Mouse (Mus musculus): ENCODE data around the gene Slc1a3.

Gene Slc1a3

DNA sequence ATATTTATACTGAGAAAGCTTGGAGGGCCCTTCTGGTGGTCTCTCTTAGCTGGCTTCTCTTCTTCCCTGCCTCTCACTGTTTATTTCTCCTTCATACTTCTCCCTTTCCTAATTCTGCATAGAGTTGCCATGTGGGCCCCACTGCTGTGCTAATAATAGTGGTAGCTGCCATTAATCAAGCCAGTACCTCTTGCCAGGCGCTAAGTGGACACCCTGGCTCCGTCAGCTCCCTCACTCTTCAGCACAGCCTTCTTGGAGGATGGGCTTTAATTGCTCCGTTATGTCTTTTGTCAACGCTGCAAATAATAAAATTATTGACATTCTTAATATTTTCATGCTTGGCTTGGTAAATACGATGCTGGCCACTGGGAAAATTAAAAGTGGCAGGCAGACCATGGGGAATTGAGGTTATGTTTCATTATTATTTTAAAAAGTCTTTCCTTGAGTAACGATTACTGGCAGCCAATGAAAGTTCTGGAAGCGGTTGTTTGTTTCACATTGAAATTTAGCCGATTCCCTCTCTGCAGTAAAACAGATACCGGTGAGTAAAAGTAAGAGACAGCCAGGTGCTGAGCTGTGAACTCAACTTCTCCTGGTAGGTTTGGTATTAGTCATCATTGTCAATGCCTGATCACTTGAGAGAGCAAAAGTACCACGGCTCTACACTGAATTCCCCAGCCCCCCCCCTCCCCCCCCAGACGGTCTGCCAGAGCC lies 94.9 kb downstream of the Slc1a3 start:
- intact Hi-C loops (cut with DNase I): no loop called here

DNA sequence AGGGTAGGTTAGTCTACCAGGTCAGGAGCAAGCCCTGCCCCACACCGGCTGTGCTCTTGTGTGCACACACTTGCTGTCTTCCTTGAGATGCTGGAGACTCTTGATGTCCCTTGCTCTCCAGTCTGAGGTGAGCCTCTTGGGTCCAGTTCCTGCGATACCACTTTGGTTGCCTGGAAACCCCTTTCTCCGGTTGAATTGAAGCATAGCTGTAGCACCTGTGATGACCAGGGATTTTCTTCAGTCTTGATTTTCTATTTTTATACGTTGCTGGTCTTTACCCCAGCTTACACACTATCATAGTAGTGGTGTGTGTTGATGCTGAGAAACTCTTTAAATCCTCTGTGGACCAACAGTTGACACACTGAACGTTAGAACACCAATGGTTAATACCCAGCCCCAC lies 95.9 kb downstream of the Slc1a3 start:
- intact Hi-C loops (cut with DNase I): no loop called here

DNA sequence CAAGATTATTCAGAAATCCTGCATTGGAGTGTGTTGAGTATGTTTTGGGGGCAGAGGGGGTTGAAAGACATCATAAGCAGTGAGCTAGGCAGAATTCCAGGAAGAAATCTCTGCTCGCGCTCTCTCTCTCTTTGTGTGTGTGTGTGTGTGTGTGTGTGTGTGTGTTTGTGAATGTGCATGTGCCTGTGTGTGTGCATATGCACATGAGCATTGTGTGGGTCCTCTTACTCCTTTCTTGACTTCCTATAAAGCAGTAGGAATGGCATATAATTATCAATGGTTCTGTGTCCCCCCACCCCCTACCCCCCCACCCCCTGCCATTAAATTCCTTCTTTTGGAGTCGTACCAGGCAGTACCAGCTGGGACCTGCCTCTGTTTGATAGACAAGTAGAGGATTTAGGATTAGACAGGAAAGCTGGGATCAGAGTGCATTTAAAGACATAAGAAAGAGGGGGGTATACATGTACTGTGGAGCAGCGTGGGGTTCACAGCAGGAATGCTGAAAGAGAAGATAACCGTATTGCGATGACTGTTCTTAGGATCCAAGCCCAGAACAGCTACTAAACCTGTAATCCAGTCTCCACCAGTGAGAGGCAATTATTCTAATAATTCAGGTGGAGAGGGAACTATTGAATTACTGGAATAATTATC lies 104.9 kb downstream of the Slc1a3 start:
- intact Hi-C loops (cut with DNase I): no loop called here

DNA sequence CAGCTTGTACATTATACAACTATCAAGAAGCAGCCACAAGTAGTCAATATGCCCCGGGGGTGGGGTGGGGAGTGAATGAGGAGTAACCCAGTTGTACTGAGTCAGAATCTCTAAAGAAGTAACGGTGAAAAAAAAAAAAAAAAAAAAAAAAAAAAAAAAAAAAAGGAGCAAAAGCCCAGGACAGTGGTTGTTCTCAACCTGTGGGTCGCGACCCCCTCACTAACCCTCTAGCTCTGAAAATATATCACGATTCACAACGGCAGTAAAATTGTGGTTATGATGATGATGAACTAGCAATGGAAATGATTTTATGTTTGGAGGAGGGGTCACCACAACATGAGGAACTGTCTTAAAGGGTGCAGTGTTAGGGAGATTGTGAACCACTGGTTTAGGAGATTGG lies 108.2 kb downstream of the Slc1a3 start:
- intact Hi-C loops (cut with DNase I): no loop called here

DNA sequence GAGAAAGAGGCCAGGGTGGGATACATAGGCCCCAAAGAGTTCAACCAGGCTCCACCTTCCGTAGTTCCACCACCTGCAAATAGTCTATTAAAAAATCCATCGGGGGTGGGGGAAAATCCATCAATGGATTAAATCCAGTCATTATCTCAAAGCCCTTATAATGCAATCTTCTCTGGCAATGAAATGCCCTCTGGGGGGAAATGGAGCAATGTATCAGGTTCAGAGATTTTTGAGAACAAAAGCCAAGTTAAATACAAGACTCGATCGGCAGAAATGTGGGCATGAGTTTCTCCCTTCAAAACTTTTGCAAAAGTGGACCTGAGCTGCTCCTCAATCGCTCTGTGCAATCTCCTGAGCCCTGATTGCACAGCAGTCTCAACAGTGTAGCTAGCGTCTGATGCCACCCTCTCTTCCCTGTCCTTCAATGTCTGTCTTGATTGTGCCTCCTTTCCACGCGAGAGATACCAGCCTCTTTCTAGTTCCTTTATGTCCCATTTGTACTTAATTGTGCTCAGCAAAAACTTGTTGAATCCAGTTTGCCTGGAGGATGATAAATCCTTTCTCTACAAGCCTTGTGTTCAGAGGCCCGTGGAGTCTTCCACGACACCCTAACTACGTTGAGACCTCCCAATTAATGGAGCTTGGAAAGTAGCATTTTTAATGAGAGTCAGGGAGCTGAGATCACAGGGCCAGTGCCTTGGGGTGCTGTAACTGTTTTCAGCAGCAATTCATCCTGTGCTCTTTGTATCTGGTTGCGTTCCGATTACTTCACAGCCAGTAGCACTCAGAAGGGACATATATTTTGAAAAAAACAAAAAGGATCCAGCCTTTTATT lies 109.0 kb downstream of the Slc1a3 start:
- intact Hi-C loops (cut with DNase I): no loop called here

DNA sequence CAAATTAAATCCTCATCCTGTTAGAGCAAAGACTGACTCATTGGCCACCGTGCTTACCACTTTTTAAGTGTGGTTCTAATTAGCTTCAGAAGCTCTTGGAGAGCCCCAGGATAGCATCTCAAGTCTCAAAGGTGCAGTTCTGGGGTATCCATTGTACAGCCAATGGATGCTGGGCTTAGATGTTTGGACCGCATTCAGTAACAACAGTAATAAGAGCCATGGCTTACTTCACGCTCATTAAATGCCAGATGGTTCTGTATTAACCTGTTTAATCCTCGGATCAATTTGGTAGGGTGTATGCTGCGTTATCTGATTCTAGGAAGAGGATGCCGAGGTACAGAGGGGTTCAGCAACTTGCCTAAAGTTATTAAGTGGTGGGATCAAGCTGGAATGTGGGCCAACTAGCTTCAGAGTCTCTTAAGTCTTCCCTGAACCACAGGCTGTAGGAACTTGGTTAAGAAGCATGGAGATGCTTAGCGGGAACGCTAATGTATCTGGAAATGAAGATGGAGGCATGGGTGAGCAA lies 114.1 kb downstream of the Slc1a3 start:
- intact Hi-C loops (cut with DNase I): no loop called here

DNA sequence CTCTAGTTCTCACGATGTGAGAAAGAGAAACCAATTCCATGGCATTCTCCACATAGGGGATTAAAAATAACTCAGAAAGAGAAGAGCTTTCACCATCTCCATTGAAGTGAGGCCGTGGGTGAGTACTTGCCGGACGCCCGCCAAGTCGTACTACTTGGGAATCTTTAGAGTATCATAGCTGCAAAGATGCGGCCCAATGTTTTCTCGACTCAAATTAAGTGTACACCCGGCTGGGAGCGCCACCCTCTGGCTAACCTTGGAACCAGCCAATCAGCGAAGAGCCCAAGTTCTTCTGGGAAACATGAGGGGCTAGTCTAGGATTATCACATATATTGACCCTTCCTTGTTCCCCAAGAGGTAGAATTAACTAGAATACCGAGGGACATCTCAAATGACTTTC lies 115.3 kb downstream of the Slc1a3 start:
- intact Hi-C loops (cut with DNase I): no loop called here

DNA sequence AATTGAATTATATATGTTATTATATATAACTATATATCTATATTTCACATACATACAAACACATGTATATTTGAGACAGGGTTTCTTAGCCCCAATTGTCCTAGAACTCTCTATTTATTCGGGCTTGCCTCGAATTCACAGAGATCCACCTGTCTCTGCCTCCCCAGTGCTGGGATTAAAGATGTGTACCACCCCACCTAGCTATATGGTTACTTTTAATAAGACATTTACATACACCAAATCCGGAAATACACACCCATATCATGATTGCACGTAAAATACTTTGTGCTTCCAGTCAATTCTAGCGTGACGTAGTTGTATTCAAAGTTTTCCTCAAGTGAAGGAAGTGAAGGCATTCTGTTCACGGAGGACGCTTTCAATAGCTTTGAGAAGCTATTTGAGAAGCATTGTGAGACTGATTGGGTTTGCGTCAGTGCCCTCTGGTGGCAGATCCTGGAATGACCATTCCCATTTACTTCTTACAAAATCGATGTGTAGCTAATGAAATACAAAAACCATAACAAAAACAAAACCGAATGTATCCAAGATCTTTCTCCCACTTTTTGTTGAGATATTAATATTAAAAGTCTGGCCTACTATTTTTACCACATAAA lies 121.0 kb downstream of the Slc1a3 start:
- intact Hi-C loops (cut with DNase I): loop anchor here (5.0 kb wide), 1 partner anchor 137 kb away; no protein-coding TSS in a partner anchor

DNA sequence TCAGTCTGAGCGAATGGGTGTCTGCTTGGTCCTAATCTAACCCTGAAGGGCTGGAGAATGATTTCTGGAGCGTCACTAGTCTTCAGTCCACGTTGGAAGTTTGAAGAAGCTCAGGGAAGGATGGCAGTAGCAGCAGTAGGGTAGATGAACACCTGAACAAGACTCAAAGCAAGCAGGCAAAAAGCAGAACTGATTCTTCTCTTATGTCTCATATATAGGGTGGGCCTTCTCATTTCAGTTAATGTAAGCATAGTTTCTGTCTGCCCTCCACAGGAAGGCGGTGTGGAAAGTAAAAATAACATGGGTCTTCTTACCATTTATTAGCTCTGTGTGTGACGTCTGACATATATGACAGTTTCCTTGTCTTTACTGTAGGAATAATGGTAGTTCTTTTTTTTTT lies 122.5 kb downstream of the Slc1a3 start:
- intact Hi-C loops (cut with DNase I): loop anchor here (5.0 kb wide), 1 partner anchor 136 kb away; no protein-coding TSS in a partner anchor

DNA sequence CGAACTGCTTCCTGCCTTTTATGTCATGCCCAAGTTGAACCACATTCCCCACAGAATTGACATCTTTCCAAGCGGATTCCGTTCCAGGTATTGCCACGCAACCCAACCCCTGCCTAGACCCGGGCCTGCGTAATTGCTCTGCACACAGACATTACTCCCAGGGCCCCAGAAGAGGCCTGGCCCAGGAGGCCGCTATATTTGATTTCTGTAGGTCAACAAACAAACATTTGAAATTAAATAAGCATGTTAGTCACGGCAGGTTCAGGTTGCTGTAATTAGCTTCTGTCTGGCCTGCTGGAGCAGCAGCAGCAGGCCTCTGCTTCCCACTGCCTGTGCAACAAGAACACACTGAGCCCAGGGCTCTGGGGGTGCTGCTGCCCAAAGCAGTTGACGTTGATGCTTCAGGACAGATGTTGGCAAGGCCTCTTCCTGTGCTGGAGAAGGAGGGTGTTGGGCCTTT lies 123.7 kb downstream of the Slc1a3 start:
- intact Hi-C loops (cut with DNase I): loop anchor here (5.0 kb wide), 1 partner anchor 135 kb away; no protein-coding TSS in a partner anchor
